Mouse (Mus musculus) stomach, postnatal 0 days (tissue): ENCODE data around the gene Ryr2.

Experiments used
- CTCF ChIP-seq: IDR thresholded peaks from 2 replicates; pipeline ENCODE4 v1.5.1; 2016; ENCODE audit warnings: antibody characterized with exemption, low read depth, mild to moderate bottlenecking, moderate library complexity
- EP300 ChIP-seq: optimal IDR thresholded peaks from 2 replicates; pipeline ENCODE3; 2016; ENCODE audit warnings: antibody characterized with exemption

GRCm38 (mm10) chr13:11868979-11869378 is 237.8 kb downstream of the Ryr2 start:
- no peak for TF ChIP-seq CTCF
- no peak for TF ChIP-seq EP300
